ENCODE assay signal across 8 mouse cellular contexts in genomic region chr6:119396309-119396634, GRCm38 (mm10). TPM values are rescaled to one million over a fixed set of nuclear protein-coding genes. Genes with fewer than 3 reads are reported as not detected.
A peak's percentile ranks its signal among the peaks of the same experiment; 100 is the strongest.
DNase-seq lines count a peak whose midpoint lies in the region; ATAC-seq and TF ChIP-seq lines count a peak whose summit lies in the region.

No protein-coding gene starts in this region.

- no peak for ATAC-seq in hindbrain, embryonic 13.5 days (ENCODE audit: low FRiP score)
- ATAC-seq in forebrain, postnatal 0 days, result no peak

- H3K4me2 ChIP-seq in hindbrain, embryonic 13.5 days, result no peak overlapping the region
- H3K4me2 ChIP-seq in forebrain, postnatal 0 days (ENCODE audit: low read depth), result no peak overlapping the region

- intact Hi-C loops in heart, postnatal 14 days (cut with DNase I), result no loop called here

- no peak for TF ChIP-seq CTCF in forebrain, postnatal 0 days (IDR thresholded peaks at IDR 0.05; ENCODE audit: low read depth)

- no peaks in the 10 kb centered on the region for H3K9me3 ChIP-seq in heart, embryonic 10.5 days
- no peaks in the 10 kb centered on the region for H3K9me3 ChIP-seq in hindbrain, embryonic 13.5 days
- H3K9me3 ChIP-seq in forebrain, postnatal 0 days (ENCODE audit: low read length), result no peaks in the 10 kb centered on the region

- no peak overlapping the region for H3K4me3 ChIP-seq in heart, embryonic 10.5 days
- H3K4me3 ChIP-seq in hindbrain, embryonic 13.5 days, result no peak overlapping the region
- no peak overlapping the region for H3K4me3 ChIP-seq in forebrain, postnatal 0 days (ENCODE audit: low read depth, low read length)

- H3K4me1 ChIP-seq in heart, embryonic 10.5 days, result 0 out of 2 replicates have a peak, but pooled peaks cover 4% of the 10 kb centered on the region
- H3K4me1 ChIP-seq in hindbrain, embryonic 13.5 days (replicated peaks), result no peaks in the 10 kb centered on the region
- H3K4me1 ChIP-seq in forebrain, postnatal 0 days (ENCODE audit: insufficient read depth), result no peaks in the 10 kb centered on the region

- H3K27me3 ChIP-seq in heart, embryonic 10.5 days (ENCODE audit: insufficient read depth, poor library complexity, severe bottlenecking), result no peaks in the 10 kb centered on the region
- no peaks in the 10 kb centered on the region for H3K27me3 ChIP-seq in hindbrain, embryonic 13.5 days
- H3K27me3 ChIP-seq in forebrain, postnatal 0 days (ENCODE audit: insufficient read depth, low read length), result no peaks in the 10 kb centered on the region

- H3K27ac ChIP-seq in heart, embryonic 10.5 days, result no peak overlapping the region
- no peak overlapping the region for H3K27ac ChIP-seq in hindbrain, embryonic 13.5 days
- H3K27ac ChIP-seq in forebrain, postnatal 0 days (ENCODE audit: low read depth, low read length), result no peak overlapping the region

- no peaks in the 10 kb centered on the region for H3K36me3 ChIP-seq in heart, embryonic 10.5 days
- no peaks in the 10 kb centered on the region for H3K36me3 ChIP-seq in hindbrain, embryonic 13.5 days
- no peaks in the 10 kb centered on the region for H3K36me3 ChIP-seq in forebrain, postnatal 0 days (ENCODE audit: insufficient read depth)

- peak; percentile 81 to 93 for DNase-seq in heart, adult 18-20 months
- no peak for DNase-seq in heart, embryonic 10.5 days (ENCODE audit: low spot score)
- DNase-seq in adrenal gland, postnatal 4 days (ENCODE audit: low spot score in 2 of 2), result peak; percentile 38 to 61
- peak; percentile 70 for DNase-seq in heart, postnatal 14 days
- peak; percentile 91 to 93 for DNase-seq in lung, adult 18-20 months
- DNase-seq in spleen, postnatal 14 days (ENCODE audit: low spot score in 2 of 2), result peak; percentile 21 to 34
- DNase-seq in forebrain, postnatal 0 days, result no peak

- H3K9ac ChIP-seq in hindbrain, embryonic 13.5 days, result no peak overlapping the region
- no peak overlapping the region for H3K9ac ChIP-seq in forebrain, postnatal 0 days

- WGBS in heart, embryonic 10.5 days, result 39% methylated on average over 5 of the region's 5 CpGs
- WGBS in hindbrain, embryonic 13.5 days, result 81% methylated on average over 5 of the region's 5 CpGs
- 75% methylated on average over 5 of the region's 5 CpGs for WGBS in forebrain, postnatal 0 days

RNA-seq across cellular contexts. Expression of gene Adipor2, which starts 21.2 kb away (rescaled TPM):
- 10 to 100 TPM; 71.4 to 86.5 TPM for total RNA-seq in heart, adult 18-20 months (2021)
- polyA plus RNA-seq in heart, embryonic 10.5 days (2016; fragmentation: Nextera tagmentation; extraction: Ambion mirVana), result 27.2 and 27.4 TPM in 2 replicates
- total RNA-seq in adrenal gland, postnatal 4 days (2021), result 100 to 1,000 TPM; 141 to 151 TPM
- total RNA-seq in heart, postnatal 14 days (2021), result 10 to 100 TPM; 54.8 to 64.1 TPM
- polyA plus RNA-seq in hindbrain, embryonic 13.5 days (2015; fragmentation: Nextera tagmentation; extraction: Ambion mirVana), result 38.0 and 44.1 TPM in 2 replicates
- 42.9 and 46.9 TPM in 2 replicates for total RNA-seq in forebrain, postnatal 0 days (2014; rRNA removed)
- 24.6 and 34.0 TPM in 2 replicates for polyA plus RNA-seq in forebrain, postnatal 0 days (2015; fragmentation: Nextera tagmentation; extraction: Ambion mirVana)

Comparison
In these comparisons a context has a peak if more than half of its experiments do, and no peak if none do; other contexts are left out.
1. DNase-seq: peak in heart, adult 18-20 months (2 of 2), adrenal gland, postnatal 4 days (2 of 2), heart, postnatal 14 days (2 of 2), lung, adult 18-20 months (2 of 2) and spleen, postnatal 14 days (2 of 2); none in heart, embryonic 10.5 days (single experiment) and forebrain, postnatal 0 days (single experiment).